Mouse (Mus musculus) spleen, postnatal 10 days (tissue): ENCODE data around the gene Lalba.
A peak's percentile ranks its signal among the peaks of the same experiment; 100 is the strongest.
"Not testable (repeated sequence)": the region's sequence is repeated elsewhere in the genome, so short reads cannot be mapped to it uniquely, and the experiment has no call there.

Experiments used
- DNase-seq, 2 experiments: peaks; one replicate each; pipeline ENCODE4 v3.0.0; 2021 to 2022; ENCODE audit warnings: low spot score in 2 of 2

Lalba gene

DNA sequence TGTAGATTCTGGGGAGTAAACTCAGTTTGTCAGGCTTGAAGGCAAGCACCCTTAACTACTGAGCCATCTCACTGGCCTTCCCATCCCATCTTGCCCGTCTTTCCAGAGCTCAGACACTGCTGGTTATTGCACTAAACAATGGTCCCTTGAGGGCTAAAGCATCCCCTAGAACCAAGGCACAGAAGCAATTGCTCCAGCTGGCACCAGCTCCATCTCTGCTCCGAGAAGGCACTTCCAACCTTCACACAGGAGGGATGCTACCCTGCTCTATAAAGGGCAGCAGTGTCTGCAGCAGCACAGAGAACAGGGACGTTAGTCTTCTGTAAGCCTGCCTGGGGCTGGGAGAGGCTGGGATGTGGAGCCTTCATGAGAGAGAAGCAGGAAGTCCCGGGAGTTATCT, 9.6 kb upstream of the Lalba start, which contains the start of gene Olfr279:
Gene Olfr279 (plus strand): TSS at position 301 of the 400 bp plus-strand sequence.
- no peak for DNase-seq

GRCm38 (mm10) chr15:98491332-98491731, 8.8 kb upstream of the Lalba start:
- no peak for DNase-seq

DNA sequence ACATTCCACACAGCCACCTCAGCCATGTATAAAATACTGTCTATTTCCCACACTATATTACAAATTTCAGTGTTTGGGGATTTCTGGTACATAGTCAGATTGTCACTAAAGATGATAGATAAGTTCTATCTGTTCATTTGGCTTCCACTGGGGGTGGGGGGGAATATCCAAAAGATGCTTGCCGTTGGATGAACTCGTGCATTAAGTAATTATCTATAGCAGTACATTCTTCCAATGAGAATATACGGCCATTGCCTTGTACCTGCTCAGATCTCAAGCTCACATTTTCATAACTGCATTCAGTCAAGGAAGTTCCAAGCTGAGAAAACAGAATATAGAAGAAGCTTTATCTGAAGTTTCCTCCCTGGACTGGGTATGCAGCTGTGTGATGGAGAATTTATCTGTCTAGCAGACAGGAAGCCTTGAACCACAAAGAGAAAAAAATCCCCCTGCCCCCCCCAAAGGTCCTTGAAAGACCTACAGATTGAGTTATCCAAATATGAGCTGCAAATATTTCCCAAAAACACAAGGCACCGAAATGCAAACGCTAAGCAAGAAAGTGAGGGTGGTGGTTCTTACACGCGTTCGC, 4.0 kb upstream of the Lalba start:
- no peak for DNase-seq

- DNase-seq: peak; percentile 19 to 35
Measured at GRCm38 (mm10) chr15:98483907-98484886, 1.7 kb upstream of the Lalba start.

GRCm38 (mm10) chr15:98479568-98480102, 2.9 kb downstream of the Lalba start:
- DNase-seq: no peak

- DNase-seq: no peak
Measured at GRCm38 (mm10) chr15:98476281-98476680, 6.2 kb downstream of the Lalba start.

- peak; percentile 31 to 77 for DNase-seq
Measured at GRCm38 (mm10) chr15:98475382-98475781, 7.1 kb downstream of the Lalba start.

- DNase-seq: no peak
Measured at GRCm38 (mm10) chr15:98474958-98475357, 7.6 kb downstream of the Lalba start.

GRCm38 (mm10) chr15:98471539-98471938, 11.0 kb downstream of the Lalba start:
- DNase-seq: no peak

DNA sequence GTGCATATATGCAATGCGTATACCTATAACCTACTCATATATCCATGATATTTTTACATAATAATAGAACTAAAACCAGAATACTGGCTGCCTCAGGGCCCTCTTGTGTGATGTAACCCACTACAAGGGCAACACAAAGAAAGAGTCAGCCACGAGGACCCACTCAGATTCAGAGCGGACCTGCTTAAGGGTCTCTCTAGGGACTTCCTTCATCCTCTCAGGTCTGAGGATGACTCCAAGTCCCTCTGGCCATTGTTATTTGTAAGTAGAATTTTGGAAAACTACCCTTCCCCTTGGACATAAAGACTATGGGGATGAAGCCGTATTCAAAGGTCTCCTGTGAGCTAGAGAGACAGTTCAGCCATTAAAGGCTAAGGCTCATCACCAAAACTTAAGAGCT, 12.9 kb downstream of the Lalba start, which contains the start of gene OR5BS1P:
Gene OR5BS1P (plus strand): TSS at position 301 of the 400 bp plus-strand sequence.
- DNase-seq: no peak

GRCm38 (mm10) chr15:98452288-98452687, 30.2 kb downstream of the Lalba start, which contains the start of gene Olfr281:
Gene Olfr281, plus strand, starts transcription at chr15:98452588.
- no peak for DNase-seq

DNA sequence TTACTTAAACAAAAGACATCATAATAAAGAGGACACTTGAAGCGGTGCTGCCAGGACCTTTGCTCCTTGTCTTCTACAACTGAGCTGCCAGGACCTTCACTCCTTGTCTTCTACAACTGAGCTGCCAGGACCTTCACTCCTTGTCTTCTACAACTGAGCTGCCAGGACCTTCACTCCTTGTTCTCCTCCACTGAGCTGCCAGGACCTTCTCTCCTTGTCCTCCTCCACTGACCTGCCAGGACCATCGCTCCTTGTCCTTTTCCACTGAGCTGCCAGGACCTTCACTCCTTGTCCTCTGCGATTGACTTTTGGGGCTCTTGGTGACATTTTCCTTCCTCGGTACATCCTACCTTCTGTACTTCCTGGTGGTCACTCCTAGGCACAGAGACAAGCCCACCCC, 34.0 kb downstream of the Lalba start:
- DNase-seq: no peak

DNA sequence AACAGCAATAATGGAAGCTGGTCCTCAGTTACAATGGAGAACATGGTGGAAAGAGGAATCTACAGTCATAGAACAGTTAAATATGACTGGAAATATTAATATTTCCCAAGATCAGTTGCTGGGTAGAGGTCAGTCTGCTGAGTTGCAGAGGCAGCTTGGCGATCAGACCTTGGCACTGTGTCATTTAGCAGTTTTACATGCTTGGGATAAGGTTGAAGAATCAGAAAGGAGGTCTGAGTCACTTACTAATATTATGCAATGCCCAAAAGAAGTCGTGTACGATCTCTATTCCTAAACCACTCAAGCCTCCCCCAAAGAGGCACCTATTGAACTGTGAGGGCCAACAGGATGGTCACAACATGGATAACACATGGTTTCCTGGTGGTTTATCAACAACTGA, 38.0 kb downstream of the Lalba start:
- DNase-seq: no peak

- DNase-seq: not testable (repeated sequence)
Measured at GRCm38 (mm10) chr15:98430925-98431324, 51.6 kb downstream of the Lalba start, which contains the start of gene Olfr282. Gene Olfr282, plus strand, starts transcription at chr15:98431225.
